Mouse (Mus musculus): ENCODE results near the gene Hoxa10.
A peak's percentile ranks its signal among the peaks of the same experiment; 100 is the strongest.

- TF ChIP-seq TCF12 (IDR thresholded peaks at IDR 0.05; ENCODE audit: insufficient read depth, poor library complexity, severe bottlenecking) (no peak), POLR2A (IDR thresholded peaks at IDR 0.05; ENCODE audit: insufficient read length, low read depth) (no peak), E2F4 (IDR thresholded peaks at IDR 0.05; ENCODE audit: insufficient read depth) (no peak), MYOD1 (IDR thresholded peaks at IDR 0.05; ENCODE audit: control insufficient read depth in 1 of 3, insufficient read length in 2 of 3, low read depth in 2 of 3) (peak in 2 of 3 experiments; percentile 21 to 64)
Observed at GRCm38 (mm10) chr6:52186500-52186899, 54.2 kb downstream of the Hoxa10 start.
